Comparison of ENCODE assay signal across 18 mouse cellular contexts in the genomic region with DNA sequence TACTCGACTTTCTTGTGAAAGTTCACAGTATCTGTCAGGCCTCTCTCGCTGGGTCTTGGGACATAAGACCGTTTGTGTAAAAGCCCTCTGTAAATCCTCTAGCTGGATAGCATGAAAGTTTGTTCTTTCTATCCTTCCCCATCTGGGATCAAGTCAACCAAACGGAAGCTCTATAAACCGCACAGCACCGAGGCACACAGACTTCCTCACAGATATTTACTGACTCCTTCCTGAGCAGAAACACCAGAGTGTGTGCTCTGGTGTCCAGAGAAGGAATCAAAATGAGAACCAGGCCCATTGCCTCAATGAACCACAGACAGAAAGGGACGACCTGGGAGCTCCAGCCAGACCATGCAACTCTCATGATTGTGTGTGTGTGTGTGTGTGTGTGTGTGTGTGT.
DNase-seq lines count a peak whose midpoint lies in the region; ATAC-seq and TF ChIP-seq lines count a peak whose summit lies in the region.
"Had no signal": no experiment of that assay in that cellular context is flagged by ENCODE, and none has a peak within 500 bp of the region (broad histone marks: within the 10 kb centered on the region; RNA-seq: fewer than 3 reads in every experiment).

No protein-coding gene starts in this region.

- H3K4me2 ChIP-seq in embryonic facial prominence, embryonic 15.5 days (replicated peaks): no peak overlapping the region
- no peak overlapping the region for H3K4me2 ChIP-seq in kidney, embryonic 15.5 days
- H3K4me2 ChIP-seq: liver, embryonic 15.5 days; midbrain, embryonic 13.5 days had no signal

- no peaks in the 10 kb centered on the region for H3K79me2 ChIP-seq in macrophage (ENCODE audit: inconsistent target)

- H3K36me3 ChIP-seq in embryonic facial prominence, embryonic 15.5 days: no peaks in the 10 kb centered on the region
- H3K36me3 ChIP-seq in embryonic facial prominence, embryonic 10.5 days (replicated peaks): no peaks in the 10 kb centered on the region
- no peaks in the 10 kb centered on the region for H3K36me3 ChIP-seq in macrophage (ENCODE audit: inconsistent target)
- H3K36me3 ChIP-seq in kidney, embryonic 15.5 days: no peaks in the 10 kb centered on the region
- H3K36me3 ChIP-seq: forebrain, embryonic 10.5 days; heart, embryonic 10.5 days; hindbrain, embryonic 10.5 days; liver, embryonic 15.5 days; midbrain, embryonic 13.5 days had no signal

- DNase-seq in embryonic facial prominence, embryonic 10.5 days (ENCODE audit: low spot score): no peak
- peak; percentile 85 for DNase-seq in 416B (ENCODE audit: low read depth)
- DNase-seq in layer of hippocampus, adult 2 months (ENCODE audit: low spot score in 2 of 2): no peak
- DNase-seq in right cerebral cortex, postnatal 25 days: no peak
- DNase-seq: right cerebral cortex, postnatal 14 days; thymus, postnatal 14 days had no signal

- TF ChIP-seq CTCF in layer of hippocampus, adult 2 months (conservative IDR thresholded peaks at IDR 0.05): no peak

- no peaks in the 10 kb centered on the region for H3K27me3 ChIP-seq in embryonic facial prominence, embryonic 15.5 days
- no peaks in the 10 kb centered on the region for H3K27me3 ChIP-seq in embryonic facial prominence, embryonic 10.5 days (replicated peaks; ENCODE audit: low read depth, poor library complexity, severe bottlenecking)
- H3K27me3 ChIP-seq in kidney, embryonic 15.5 days: no peaks in the 10 kb centered on the region
- H3K27me3 ChIP-seq: liver, embryonic 15.5 days; midbrain, embryonic 13.5 days had no signal

- 60% methylated on average over 7 of the region's 7 CpGs for WGBS in embryonic facial prominence, embryonic 15.5 days
- WGBS in embryonic facial prominence, embryonic 10.5 days: 82% methylated on average over 7 of the region's 7 CpGs
- WGBS in macrophage (ENCODE audit: missing documents): 19% methylated on average over 6 of the region's 7 CpGs
- WGBS in kidney, embryonic 15.5 days: 72% methylated on average over 7 of the region's 7 CpGs

- no peak overlapping the region for H3K4me3 ChIP-seq in embryonic facial prominence, embryonic 15.5 days (replicated peaks)
- no peak overlapping the region for H3K4me3 ChIP-seq in embryonic facial prominence, embryonic 10.5 days
- no peak overlapping the region for H3K4me3 ChIP-seq in macrophage (ENCODE audit: inconsistent target)
- no peak overlapping the region for H3K4me3 ChIP-seq in layer of hippocampus, adult 2 months
- H3K4me3 ChIP-seq in kidney, embryonic 15.5 days (replicated peaks): no peak overlapping the region
- H3K4me3 ChIP-seq: forebrain, embryonic 10.5 days; heart, embryonic 10.5 days; hindbrain, embryonic 10.5 days; liver, embryonic 15.5 days; midbrain, embryonic 13.5 days had no signal

- no peak overlapping the region for H3K9ac ChIP-seq in embryonic facial prominence, embryonic 15.5 days
- no peak overlapping the region for H3K9ac ChIP-seq in kidney, embryonic 15.5 days
- H3K9ac ChIP-seq: liver, embryonic 15.5 days; midbrain, embryonic 13.5 days had no signal

- H3K4me1 ChIP-seq in embryonic facial prominence, embryonic 15.5 days: no peaks in the 10 kb centered on the region
- 0 out of 2 replicates have a peak, but pooled peaks cover 7% of the 10 kb centered on the region for H3K4me1 ChIP-seq in embryonic facial prominence, embryonic 10.5 days
- no peaks in the 10 kb centered on the region for H3K4me1 ChIP-seq in kidney, embryonic 15.5 days
- H3K4me1 ChIP-seq: forebrain, embryonic 10.5 days; heart, embryonic 10.5 days; hindbrain, embryonic 10.5 days; liver, embryonic 15.5 days; midbrain, embryonic 13.5 days had no signal

- no peaks in the 10 kb centered on the region for H3K9me3 ChIP-seq in embryonic facial prominence, embryonic 15.5 days (replicated peaks)
- H3K9me3 ChIP-seq in embryonic facial prominence, embryonic 10.5 days: 0 out of 2 replicates have a peak, but pooled peaks cover 2% of the 10 kb centered on the region
- no peaks in the 10 kb centered on the region for H3K9me3 ChIP-seq in kidney, embryonic 15.5 days (replicated peaks)
- H3K9me3 ChIP-seq: forebrain, embryonic 10.5 days; heart, embryonic 10.5 days; hindbrain, embryonic 10.5 days; liver, embryonic 15.5 days; midbrain, embryonic 13.5 days had no signal

- no peak for ATAC-seq in embryonic facial prominence, embryonic 15.5 days (ENCODE audit: insufficient number of reproducible peaks, low FRiP score, low TSS enrichment, low read depth)
- peak; percentile 91 for ATAC-seq in granulocyte monocyte progenitor cell, adult 5-6 weeks (replicated peaks; ENCODE audit: poor library complexity, severe bottlenecking)
- ATAC-seq in kidney, embryonic 15.5 days (replicated peaks; ENCODE audit: low FRiP score): no peak
- ATAC-seq: forebrain, embryonic 16.5 days; intestine, embryonic 16.5 days; midbrain, embryonic 13.5 days had no signal

- 0 out of 2 replicates have a peak overlapping the region, but pooled peaks have one; percentile 7 for H3K27ac ChIP-seq in embryonic facial prominence, embryonic 15.5 days (replicated peaks)
- no peak overlapping the region for H3K27ac ChIP-seq in embryonic facial prominence, embryonic 10.5 days (replicated peaks)
- peak overlapping the region; percentile 70 for H3K27ac ChIP-seq in macrophage
- H3K27ac ChIP-seq in layer of hippocampus, adult 2 months: no peak overlapping the region
- no peak overlapping the region for H3K27ac ChIP-seq in kidney, embryonic 15.5 days
- H3K27ac ChIP-seq: forebrain, embryonic 10.5 days; heart, embryonic 10.5 days; hindbrain, embryonic 10.5 days; hindbrain, postnatal 0 days; liver, embryonic 15.5 days; midbrain, embryonic 13.5 days had no signal

Comparison
In these comparisons a context has a peak if more than half of its experiments do, and no peak if none do; other contexts are left out.
1. H3K27ac ChIP-seq: peak in embryonic facial prominence, embryonic 15.5 days (single experiment) and macrophage (single experiment); none in embryonic facial prominence, embryonic 10.5 days (single experiment), layer of hippocampus, adult 2 months (single experiment) and kidney, embryonic 15.5 days (single experiment).